ENCODE assay signal across 8 mouse cellular contexts in the genomic region with DNA sequence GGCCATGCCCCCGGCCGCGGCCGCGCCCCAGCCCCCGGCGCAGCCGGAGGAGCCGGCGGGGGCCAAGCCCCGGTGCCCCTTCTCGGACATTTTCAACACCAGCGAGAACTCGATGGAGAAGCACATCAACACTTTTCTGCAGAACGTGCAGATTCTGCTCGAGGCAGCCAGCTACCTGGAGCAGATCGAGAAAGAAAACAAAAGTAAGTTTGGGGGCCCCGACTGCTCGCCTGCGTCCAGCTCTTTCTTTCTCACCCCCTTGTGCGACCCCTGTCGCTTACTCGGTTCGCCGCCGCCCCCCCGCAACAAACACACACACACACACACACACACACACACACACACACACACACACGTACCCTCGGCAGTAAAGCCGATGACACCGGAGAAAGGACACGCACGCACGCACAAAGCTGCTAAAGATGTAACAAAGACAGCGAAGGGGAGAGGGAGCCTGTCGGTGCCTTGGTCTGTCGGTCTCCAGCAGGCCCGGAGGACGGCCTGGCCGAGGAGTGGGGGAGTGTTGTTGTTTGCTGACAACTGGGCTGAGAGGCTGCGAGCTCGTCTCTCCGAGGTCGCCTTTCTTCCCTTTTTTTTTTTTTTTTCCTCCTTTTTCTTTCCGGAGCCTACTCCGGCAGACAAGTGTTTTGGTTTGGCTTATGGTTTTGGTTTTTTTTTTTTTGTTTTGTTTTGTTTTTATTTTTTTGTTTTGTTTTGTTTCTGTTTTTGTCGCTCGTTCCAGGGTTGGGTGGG. TPM values are rescaled to one million over a fixed set of nuclear protein-coding genes. Genes with fewer than 3 reads are reported as not detected.
DNase-seq lines count a peak whose midpoint lies in the region; ATAC-seq and TF ChIP-seq lines count a peak whose summit lies in the region.

No protein-coding gene starts in this region.

- peak overlapping the region; percentile 94 for H3K4me3 ChIP-seq in gastrocnemius, adult 2 months
- H3K4me3 ChIP-seq in intestine, embryonic 16.5 days (ENCODE audit: low read length) = peak overlapping the region; percentile 93
- peak overlapping the region; percentile 89 for H3K4me3 ChIP-seq in lung, embryonic 14.5 days (ENCODE audit: low read depth, low read length)

- ATAC-seq in intestine, embryonic 16.5 days = no peak
- no peak for ATAC-seq in lung, embryonic 14.5 days (ENCODE audit: insufficient read depth)

- peaks cover 13% of the 10 kb centered on the region for H3K4me1 ChIP-seq in intestine, embryonic 16.5 days (ENCODE audit: control insufficient read depth, insufficient read depth, low read length)
- H3K4me1 ChIP-seq in lung, embryonic 14.5 days (ENCODE audit: insufficient read depth) = peaks cover 5% of the 10 kb centered on the region

- no peaks in the 10 kb centered on the region for H3K9me3 ChIP-seq in intestine, embryonic 16.5 days (ENCODE audit: control insufficient read depth, low read length)
- no peaks in the 10 kb centered on the region for H3K9me3 ChIP-seq in lung, embryonic 14.5 days (ENCODE audit: low read depth, low read length)

- peak overlapping the region; percentile 100 for H3K27ac ChIP-seq in gastrocnemius, adult 2 months
- peak overlapping the region; percentile 97 for H3K27ac ChIP-seq in intestine, embryonic 16.5 days (ENCODE audit: low read length)
- H3K27ac ChIP-seq in lung, embryonic 14.5 days (ENCODE audit: low read depth) = peak overlapping the region; percentile 98

- peak overlapping the region; percentile 95 for H3K4me2 ChIP-seq in intestine, embryonic 16.5 days (ENCODE audit: low read depth, low read length)
- H3K4me2 ChIP-seq in lung, embryonic 14.5 days = peak overlapping the region; percentile 99

- no peaks in the 10 kb centered on the region for H3K27me3 ChIP-seq in intestine, embryonic 16.5 days (replicated peaks; ENCODE audit: control insufficient read depth, insufficient read depth, low read length)
- no peaks in the 10 kb centered on the region for H3K27me3 ChIP-seq in lung, embryonic 14.5 days (ENCODE audit: insufficient read depth, low read length)

- peak overlapping the region; percentile 96 for H3K9ac ChIP-seq in intestine, embryonic 16.5 days (ENCODE audit: low read depth, low read length)
- H3K9ac ChIP-seq in lung, embryonic 14.5 days = peak overlapping the region; percentile 82

- no peaks in the 10 kb centered on the region for H3K36me3 ChIP-seq in intestine, embryonic 16.5 days (ENCODE audit: control insufficient read depth, insufficient read depth, low read length)
- H3K36me3 ChIP-seq in lung, embryonic 14.5 days (ENCODE audit: insufficient read depth) = no peaks in the 10 kb centered on the region

- intact Hi-C loops in gastrocnemius, adult 2 months (cut with DNase I) = loop anchor here (5.0 kb wide), 3 partner anchors 51 to 169 kb away; a partner anchor contains a TSS

- DNase-seq in left cerebral cortex, adult 18-20 months (ENCODE audit: low spot score in 2 of 2) = peak; percentile 29 to 40
- DNase-seq in left cerebral cortex, adult 8-10 months (ENCODE audit: low spot score in 2 of 2) = no peak
- peak; percentile 66 for DNase-seq in cerebellum, adult 9-10 months
- peak; percentile 75 for DNase-seq in gastrocnemius, adult 2 months
- DNase-seq in lung, embryonic 14.5 days = peak; percentile 67
- DNase-seq in retina, adult 2 months (ENCODE audit: low read depth, low spot score) = peak; percentile 53
- peak; percentile 69 for DNase-seq in thymus, postnatal 4 days

- under 1% methylated on average over 48 of the region's 48 CpGs for WGBS in intestine, embryonic 16.5 days
- WGBS in lung, embryonic 14.5 days = under 1% methylated on average over 48 of the region's 48 CpGs

- no peak for TF ChIP-seq CTCF in gastrocnemius, adult 2 months (IDR thresholded peaks at IDR 0.05)
- TF ChIP-seq CTCF in lung, embryonic 14.5 days (IDR thresholded peaks at IDR 0.05; ENCODE audit: low read depth) = no peak

RNA-seq across cellular contexts. Expression of a gene that starts 0.6 kb away (rescaled TPM):
- 10 to 100 TPM; 76.1 to 89.7 TPM for total RNA-seq in left cerebral cortex, adult 18-20 months (2021)
- total RNA-seq in left cerebral cortex, adult 8-10 months (2022) = 10 to 100 TPM; 81.4 to 89.0 (median 87.7) TPM
- total RNA-seq in gastrocnemius, adult 2 months (2021) = 10 to 100 TPM; 38.1 to 53.6 TPM
- polyA plus RNA-seq in intestine, embryonic 16.5 days (2015; fragmentation: Nextera tagmentation; extraction: Ambion mirVana) = 10.3 and 12.9 TPM in 2 replicates
- polyA plus RNA-seq in lung, embryonic 14.5 days (2014; fragmentation: Nextera tagmentation; extraction: Ambion mirVana) = 36.7 and 38.3 TPM in 2 replicates

Comparison
In these comparisons a context has a peak if more than half of its experiments do, and no peak if none do; other contexts are left out.
1. DNase-seq: peak in left cerebral cortex, adult 18-20 months (2 of 2), cerebellum, adult 9-10 months (single experiment), gastrocnemius, adult 2 months (single experiment), lung, embryonic 14.5 days (single experiment), retina, adult 2 months (single experiment) and thymus, postnatal 4 days (single experiment); none in left cerebral cortex, adult 8-10 months (0 of 2).
2. Peak in every context shown above with its lines, with median percentiles within 50 percentile points of each other: H3K27ac ChIP-seq and H3K4me3 ChIP-seq.